Mouse (Mus musculus): ENCODE measurements around the gene Ndufa8.

Ndufa8 gene

GRCm38 (mm10) chr2:36048748-36049566 is at the start of gene Ndufa8, which contains the start of gene Morn5:
Ndufa8 (minus strand) TSS chr2:36049406.
Morn5 (plus strand) TSS chr2:36049458.
- peak; percentile 97 for DNase-seq (ENCODE audit: low read depth, low spot score)

- no peak for DNase-seq (ENCODE audit: low read depth, low spot score)
These were observed 48.8 kb upstream of the Ndufa8 start for GRCm38 (mm10) chr2:36098021-36098420.

- DNase-seq (ENCODE audit: low read depth, low spot score), result no peak
These were observed 48.1 kb upstream of the Ndufa8 start for GRCm38 (mm10) chr2:36097129-36097815.

GRCm38 (mm10) chr2:36093914-36094475 is 44.8 kb upstream of the Ndufa8 start:
- DNase-seq (ENCODE audit: low read depth, low spot score), result peak; percentile 63

GRCm38 (mm10) chr2:36093301-36093700 is 44.1 kb upstream of the Ndufa8 start:
- no peak for DNase-seq (ENCODE audit: low read depth, low spot score)

GRCm38 (mm10) chr2:36092748-36093147 is 43.5 kb upstream of the Ndufa8 start:
- no peak for DNase-seq (ENCODE audit: low read depth, low spot score)

- peak; percentile 97 for DNase-seq (ENCODE audit: low read depth, low spot score)
These were observed 41.9 kb upstream of the Ndufa8 start for GRCm38 (mm10) chr2:36090853-36091741.

GRCm38 (mm10) chr2:36089190-36089589 is 40.0 kb upstream of the Ndufa8 start:
- peak; percentile 77 for DNase-seq (ENCODE audit: low read depth, low spot score)

GRCm38 (mm10) chr2:36085041-36085440 is 35.8 kb upstream of the Ndufa8 start:
- no peak for DNase-seq (ENCODE audit: low read depth, low spot score)

GRCm38 (mm10) chr2:36082802-36083580 is 33.8 kb upstream of the Ndufa8 start:
- DNase-seq (ENCODE audit: low read depth, low spot score), result no peak

- no peak for DNase-seq (ENCODE audit: low read depth, low spot score)
These were observed 32.2 kb upstream of the Ndufa8 start for GRCm38 (mm10) chr2:36081446-36081845.

- peak; percentile 62 for DNase-seq (ENCODE audit: low read depth, low spot score)
These were observed 28.1 kb upstream of the Ndufa8 start for GRCm38 (mm10) chr2:36077160-36077761.

- no peak for DNase-seq (ENCODE audit: low read depth, low spot score)
These were observed 26.0 kb upstream of the Ndufa8 start for GRCm38 (mm10) chr2:36075210-36075609.

- DNase-seq (ENCODE audit: low read depth, low spot score), result no peak
These were observed 24.6 kb upstream of the Ndufa8 start for GRCm38 (mm10) chr2:36073781-36074180.

- no peak for DNase-seq (ENCODE audit: low read depth, low spot score)
These were observed 22.6 kb upstream of the Ndufa8 start for GRCm38 (mm10) chr2:36071660-36072305.

GRCm38 (mm10) chr2:36067132-36067531 is 17.9 kb upstream of the Ndufa8 start:
- DNase-seq (ENCODE audit: low read depth, low spot score), result no peak

- DNase-seq (ENCODE audit: low read depth, low spot score), result no peak
These were observed 12.2 kb upstream of the Ndufa8 start for GRCm38 (mm10) chr2:36061409-36061808.

- DNase-seq (ENCODE audit: low read depth, low spot score), result no peak
These were observed 7.0 kb upstream of the Ndufa8 start for GRCm38 (mm10) chr2:36056248-36056647.

GRCm38 (mm10) chr2:36053249-36053648 is 4.0 kb upstream of the Ndufa8 start:
- DNase-seq (ENCODE audit: low read depth, low spot score), result no peak

GRCm38 (mm10) chr2:36049567-36049954 is 355 bp upstream of the Ndufa8 start:
- no peak for DNase-seq (ENCODE audit: low read depth, low spot score)
